Mouse (Mus musculus) stomach, embryonic 15.5 days (tissue): ENCODE measurements around the gene Ugt2b35. TPM values are rescaled to one million over a fixed set of nuclear protein-coding genes. Genes with fewer than 3 reads are reported as not detected.
"Not testable (repeated sequence)": the region's sequence is repeated elsewhere in the genome, so short reads cannot be mapped to it uniquely, and the experiment has no call there.

ENCODE experiments used
- ATAC-seq: fragments of 200-750 bp; cut with Nextera tagmentation; 2 replicates; pipeline ENCODE4 v1.8.0; 2017; ENCODE audit warnings: low read depth, moderate number of reproducible peaks, moderate TSS enrichment; ENCODE audit not compliant: insufficient read depth, low FRiP score
- H3K27ac ChIP-seq: fragments of 300-500 bp; sonication (generic); 2 replicates; pipeline ENCODE4 v1.5.1; 2015; ENCODE audit warnings: mild to moderate bottlenecking, inconsistent platforms
- H3K27me3 ChIP-seq: fragments of 300-500 bp; sonication (generic); replicated peaks from 2 replicates; pipeline ENCODE4 v1.6.1; 2015; ENCODE audit warnings: inconsistent platforms
- H3K36me3 ChIP-seq: fragments of 300-500 bp; sonication (generic); 2 replicates; pipeline ENCODE4 v1.6.1; 2015; ENCODE audit warnings: inconsistent platforms
- H3K4me1 ChIP-seq: fragments of 300-500 bp; sonication (generic); 2 replicates; pipeline ENCODE4 v1.6.1; 2015; ENCODE audit warnings: inconsistent platforms
- H3K4me2 ChIP-seq: fragments of 300-500 bp; sonication (generic); 2 replicates; pipeline ENCODE4 v1.6.1; 2015; ENCODE audit warnings: mild to moderate bottlenecking, inconsistent platforms
- H3K4me3 ChIP-seq: fragments of 300-500 bp; sonication (generic); replicated peaks from 2 replicates; pipeline ENCODE4 v1.5.1; 2015; ENCODE audit warnings: inconsistent platforms
- H3K9ac ChIP-seq: fragments of 300-500 bp; sonication (generic); 2 replicates; pipeline ENCODE4 v1.6.1; 2015; ENCODE audit warnings: inconsistent platforms
- H3K9me3 ChIP-seq: fragments of 300-500 bp; sonication (generic); 2 replicates; pipeline ENCODE4 v1.6.1; 2016; ENCODE audit warnings: inconsistent platforms
- WGBS: fragments of 180-500 bp; shearing (Covaris S2); methylation state at CpG from one replicate; pipeline ENCODE4 v1.1.7; 2015; 5-methylcytosine and 5-hydroxymethylcytosine counted together
- polyA plus RNA-seq: library from polyadenylated mRNA; unstranded; fragments of >200 nt; fragmentation: Nextera tagmentation; extraction: Ambion mirVana; gene quantifications from 2 replicates; pipeline ENCODE4 v1.2.1, GENCODE M21; 2015

Gene Ugt2b35
- 1.7 TPM in 2 replicates for polyA plus RNA-seq

- ATAC-seq: peak; percentile 56
- Histone ChIP-seq H3K27me3 (no peaks in the 10 kb centered on the region), H3K4me2 (peak within 1 kb of the TSS; percentile 8; the same call in 1 of the 2 replicates), H3K4me3 (peak within 1 kb of the TSS; percentile 17; the same call in 1 of the 2 replicates), H3K9ac (no peak within 1 kb of the TSS), H3K36me3 (no peaks in the 10 kb centered on the region), H3K9me3 (no peaks in the 10 kb centered on the region), H3K4me1 (no peaks in the 10 kb centered on the region), H3K27ac (peak within 1 kb of the TSS; percentile 31; the same call in 1 of the 2 replicates)
- whole genome bisulfite sequencing: 53% methylated on average over 4 of the region's 4 CpGs
Observed at GRCm38 (mm10) chr5:87000395-87001073, at the start of gene Ugt2b35. Gene Ugt2b35, plus strand, starts transcription at chr5:87000860.

GRCm38 (mm10) chr5:86960504-86960903 is 40.2 kb upstream of the Ugt2b35 start:
- H3K4me1 ChIP-seq: no peaks in the 10 kb centered on the region
- no peak overlapping the region for H3K27ac ChIP-seq
- no peaks in the 10 kb centered on the region for H3K9me3 ChIP-seq
- H3K36me3 ChIP-seq: no peaks in the 10 kb centered on the region
- no peak overlapping the region for H3K4me3 ChIP-seq
- H3K27me3 ChIP-seq: no peaks in the 10 kb centered on the region
- WGBS: 85% methylated on average over 3 of the region's 3 CpGs
- ATAC-seq: no peak
- no peak overlapping the region for H3K4me2 ChIP-seq
- no peak overlapping the region for H3K9ac ChIP-seq

GRCm38 (mm10) chr5:86961587-86962358 is 38.9 kb upstream of the Ugt2b35 start:
- no peak overlapping the region for H3K27ac ChIP-seq
- 61% methylated on average over 3 of the region's 3 CpGs for WGBS
- H3K4me2 ChIP-seq: no peak overlapping the region
- ATAC-seq: no peak
- no peaks in the 10 kb centered on the region for H3K27me3 ChIP-seq
- H3K36me3 ChIP-seq: no peaks in the 10 kb centered on the region
- no peaks in the 10 kb centered on the region for H3K4me1 ChIP-seq
- H3K9ac ChIP-seq: no peak overlapping the region
- H3K9me3 ChIP-seq: no peaks in the 10 kb centered on the region
- no peak overlapping the region for H3K4me3 ChIP-seq

- ATAC-seq, H3K4me2 ChIP-seq, H3K36me3 ChIP-seq, H3K27ac ChIP-seq, H3K4me1 ChIP-seq, H3K9ac ChIP-seq, H3K27me3 ChIP-seq, H3K9me3 ChIP-seq, H3K4me3 ChIP-seq: not testable (repeated sequence)
- WGBS: 38% methylated on average over 1 of the region's 1 CpGs
Observed at GRCm38 (mm10) chr5:86962849-86963248, 37.8 kb upstream of the Ugt2b35 start.

GRCm38 (mm10) chr5:86967271-86967670 is 33.4 kb upstream of the Ugt2b35 start:
- H3K4me1 ChIP-seq, ATAC-seq, H3K4me3 ChIP-seq, H3K27ac ChIP-seq, H3K4me2 ChIP-seq, H3K9ac ChIP-seq, H3K27me3 ChIP-seq, H3K9me3 ChIP-seq, H3K36me3 ChIP-seq: not testable (repeated sequence)
- 85% methylated on average over 5 of the region's 5 CpGs for WGBS

GRCm38 (mm10) chr5:87004735-87005134 is 4.1 kb downstream of the Ugt2b35 start:
- ATAC-seq: no peak
- Histone ChIP-seq H3K4me2 (no peak overlapping the region), H3K9me3 (no peaks in the 10 kb centered on the region), H3K27me3 (no peaks in the 10 kb centered on the region), H3K4me1 (no peaks in the 10 kb centered on the region), H3K27ac (no peak overlapping the region), H3K9ac (no peak overlapping the region), H3K4me3 (no peak overlapping the region), H3K36me3 (no peaks in the 10 kb centered on the region)
- WGBS: 78% methylated on average over 6 of the region's 6 CpGs

- Histone ChIP-seq H3K4me3 (no peak overlapping the region), H3K4me2 (no peak overlapping the region), H3K4me1 (no peaks in the 10 kb centered on the region), H3K36me3 (no peaks in the 10 kb centered on the region), H3K9me3 (no peaks in the 10 kb centered on the region), H3K27ac (no peak overlapping the region), H3K27me3 (no peaks in the 10 kb centered on the region), H3K9ac (no peak overlapping the region)
- no peak for ATAC-seq
- WGBS: 52% methylated on average over 3 of the region's 3 CpGs
Observed at GRCm38 (mm10) chr5:87015477-87015876, 14.8 kb downstream of the Ugt2b35 start.

GRCm38 (mm10) chr5:87027359-87027758 is 26.7 kb downstream of the Ugt2b35 start:
- Histone ChIP-seq H3K27me3 (no peaks in the 10 kb centered on the region), H3K4me1 (no peaks in the 10 kb centered on the region), H3K27ac (no peak overlapping the region), H3K9ac (no peak overlapping the region), H3K4me2 (no peak overlapping the region), H3K4me3 (no peak overlapping the region), H3K9me3 (no peaks in the 10 kb centered on the region), H3K36me3 (no peaks in the 10 kb centered on the region)
- WGBS: 74% methylated on average over 3 of the region's 3 CpGs
- ATAC-seq: no peak

GRCm38 (mm10) chr5:87030624-87031023 is 30.0 kb downstream of the Ugt2b35 start:
- 72% methylated on average over 1 of the region's 1 CpGs for WGBS

More at GRCm38 (mm10) chr5:87030624-87031023, 30.0 kb downstream of the Ugt2b35 start:
- Histone ChIP-seq H3K9ac (no peak overlapping the region), H3K27me3 (no peaks in the 10 kb centered on the region), H3K9me3 (no peaks in the 10 kb centered on the region), H3K4me3 (no peak overlapping the region), H3K4me2 (no peak overlapping the region), H3K27ac (no peak overlapping the region), H3K36me3 (no peaks in the 10 kb centered on the region), H3K4me1 (no peaks in the 10 kb centered on the region)
- no peak for ATAC-seq

Other genes starting within 250 kb of the Ugt2b35 start
- gene Ythdc1, start 196.6 kb upstream of the Ugt2b35 start, polyA plus RNA-seq: 40.9 and 42.2 TPM in 2 replicates
- 73.5 and 96.4 TPM in 2 replicates for gene Ugt2b34, start 93.9 kb upstream of the Ugt2b35 start, polyA plus RNA-seq
- gene Ugt2b1, start 74.3 kb upstream of the Ugt2b35 start, polyA plus RNA-seq: 0.06 TPM in 1 of 2 replicates, not detected in the other
- gene Ugt2b36, start 91.7 kb downstream of the Ugt2b35 start, polyA plus RNA-seq: 3.6 and 4.5 TPM in 2 replicates
- gene Ugt2b5, start 139.5 kb downstream of the Ugt2b35 start, polyA plus RNA-seq: 8.6 and 11.1 TPM in 2 replicates